Mouse (Mus musculus) cerebellum, adult 8-10 months (tissue): ENCODE results near the gene Wnt7b.

Experiments used
- DNase-seq: peaks from one replicate; pipeline ENCODE4 v3.0.0; 2022

Gene Wnt7b

DNA sequence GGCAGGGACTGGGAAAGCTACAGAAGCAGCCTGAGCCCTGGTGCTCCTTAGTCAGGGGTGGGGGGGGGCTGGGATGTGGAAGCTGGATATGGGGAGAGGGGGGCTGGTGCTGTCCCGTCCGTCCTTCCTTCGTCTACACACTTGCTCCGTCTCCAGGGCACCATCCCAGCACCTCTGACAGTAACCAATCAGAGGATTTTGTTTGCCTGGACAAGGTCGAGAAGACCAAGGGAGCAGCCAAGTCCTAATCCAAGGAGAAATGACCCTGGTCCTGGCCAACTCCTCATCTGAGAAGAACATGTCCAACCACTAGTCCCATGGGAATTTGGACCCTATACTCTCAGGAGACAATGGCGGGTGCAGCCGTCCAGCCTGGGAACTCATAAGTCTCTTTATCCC is 18.4 kb upstream of the Wnt7b start:
- DNase-seq = no peak

DNA sequence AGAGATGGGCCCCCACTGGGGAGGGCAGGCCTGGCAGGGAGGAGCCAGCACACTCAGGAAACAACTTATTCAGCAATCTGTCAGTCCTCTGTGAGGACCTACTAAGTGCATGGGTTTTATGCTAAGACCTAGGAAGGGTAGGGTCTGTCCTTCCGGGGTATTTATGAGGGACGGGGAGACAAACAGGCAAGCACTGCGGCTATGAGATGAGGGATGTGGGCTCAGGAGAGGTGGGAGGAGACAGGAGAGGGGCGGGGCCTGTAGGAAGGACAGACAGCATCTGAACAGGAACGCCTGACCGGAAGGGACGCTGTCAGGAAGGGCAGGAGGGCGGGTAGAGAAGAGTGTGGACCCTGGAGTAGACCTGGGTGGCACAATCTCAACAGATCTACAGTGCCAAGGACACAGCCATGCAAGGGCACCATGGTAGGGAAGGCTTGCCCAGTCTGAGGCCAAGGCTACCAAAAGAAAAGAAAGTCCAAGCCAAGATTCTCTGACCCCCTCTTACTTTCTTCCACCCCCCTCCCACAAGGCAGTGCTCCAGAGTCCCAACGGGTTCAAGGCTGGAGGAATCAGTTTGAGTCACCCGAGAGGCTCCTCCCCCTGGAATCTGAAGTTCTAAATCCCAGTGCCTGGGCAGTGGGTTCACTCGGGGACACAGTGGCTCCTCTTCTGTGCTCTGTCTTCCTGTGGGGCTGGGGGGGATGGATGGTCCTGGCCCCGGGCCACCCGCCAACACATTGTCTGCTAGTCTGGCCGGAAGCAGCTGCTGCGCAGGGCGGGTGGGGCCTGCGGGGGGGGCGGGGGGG is 17.8 kb upstream of the Wnt7b start:
- DNase-seq = no peak

DNA sequence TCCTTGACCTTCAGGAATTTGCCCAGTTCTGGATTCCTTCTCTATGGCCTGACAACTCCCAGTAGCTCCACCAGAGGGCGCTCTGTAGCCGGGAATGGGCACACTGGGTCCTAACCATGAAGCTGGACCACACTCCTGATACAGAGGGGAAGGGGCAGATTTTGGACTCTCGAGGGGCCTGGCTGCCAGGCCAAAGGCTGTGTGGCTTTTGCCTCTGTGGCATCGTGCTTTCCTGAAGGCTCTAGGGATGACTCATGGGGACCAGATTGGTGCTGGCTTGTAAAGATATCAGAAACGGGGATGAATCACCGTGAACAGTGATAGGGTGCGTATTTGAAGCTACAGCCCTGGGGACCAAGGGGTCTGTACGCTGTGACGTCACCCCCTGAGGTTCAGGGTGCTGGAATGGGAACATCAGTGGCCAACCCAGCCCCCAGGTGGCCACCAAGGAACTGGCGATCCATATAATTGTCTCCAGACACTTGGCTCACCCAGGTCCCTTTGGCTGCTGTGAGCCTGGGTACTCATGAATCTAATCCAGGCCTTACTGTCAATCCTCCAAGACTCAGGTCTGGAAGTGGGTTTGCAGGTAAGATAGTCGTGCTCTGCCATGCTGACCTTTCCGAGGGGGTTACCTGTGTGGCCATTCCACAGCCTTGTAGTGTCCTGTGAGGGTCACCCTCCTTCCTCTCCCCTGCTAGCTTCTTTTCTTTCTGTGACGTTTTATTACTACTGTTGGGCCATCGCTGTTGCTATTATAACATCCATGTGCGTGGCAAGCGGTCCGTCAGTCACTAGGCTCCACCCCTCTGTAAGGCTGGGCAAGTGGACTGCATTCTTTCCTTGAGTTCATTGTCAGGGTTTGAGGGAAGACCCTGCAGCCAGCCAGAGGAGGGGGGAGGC is 17.0 kb upstream of the Wnt7b start:
- peak; percentile 85 for DNase-seq

DNA sequence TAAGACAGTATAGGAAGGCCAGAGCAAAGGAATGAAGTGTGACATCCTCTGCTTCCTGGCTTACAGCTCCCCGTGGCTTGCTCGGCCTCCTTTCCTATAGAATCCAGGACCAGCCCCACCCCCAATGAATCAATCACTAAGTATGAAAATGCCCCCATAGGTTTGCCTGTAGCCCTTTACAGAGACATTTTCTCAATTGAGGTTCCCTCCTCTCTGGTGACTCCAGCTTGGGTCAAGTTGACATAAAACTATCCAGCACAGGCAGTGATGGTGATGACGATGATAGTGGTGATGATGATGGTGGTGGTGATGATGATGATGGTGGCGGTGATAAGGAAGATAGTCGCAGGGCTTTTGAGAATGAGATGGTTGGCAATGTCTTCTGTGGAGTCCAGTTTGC is 16.2 kb upstream of the Wnt7b start:
- no peak for DNase-seq

DNA sequence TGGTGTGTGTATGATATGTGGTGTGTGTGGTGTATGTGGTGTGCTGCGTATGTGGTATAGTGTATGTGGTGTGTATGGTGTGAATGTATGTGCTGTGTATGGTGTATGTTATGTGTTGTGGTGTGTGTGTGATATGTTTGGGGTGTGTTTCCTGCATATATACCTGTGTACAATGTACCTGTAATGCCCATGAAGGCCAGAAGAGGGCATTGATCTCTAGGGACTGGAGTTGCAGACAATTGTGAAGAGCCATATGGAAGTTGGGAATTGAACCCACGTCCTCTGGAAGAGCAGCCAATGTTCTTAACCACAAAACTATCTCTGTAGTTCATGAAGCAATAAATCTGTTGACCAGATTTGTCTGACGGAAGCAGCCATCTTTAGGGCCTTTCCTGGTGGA is 15.1 kb upstream of the Wnt7b start:
- no peak for DNase-seq

DNA sequence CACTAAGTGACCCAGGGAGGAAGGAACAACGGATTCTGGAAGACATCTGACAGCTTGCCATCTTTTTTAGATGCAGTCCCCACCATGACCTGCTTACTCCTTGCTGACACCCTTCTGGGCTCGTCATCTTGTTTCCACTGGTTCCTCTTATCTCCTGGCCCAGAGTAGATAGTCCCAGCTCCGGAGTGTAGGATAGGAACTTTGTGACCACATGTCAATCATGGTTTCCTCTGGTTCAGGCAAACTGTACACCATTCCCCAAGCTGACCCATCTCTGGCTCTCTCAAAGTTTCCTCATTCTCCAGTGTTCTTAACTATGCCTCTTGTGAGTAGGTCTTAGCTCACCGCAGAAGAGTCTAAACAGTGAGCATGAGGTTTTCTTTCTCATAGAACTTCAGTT is 10.4 kb upstream of the Wnt7b start:
- no peak for DNase-seq

DNA sequence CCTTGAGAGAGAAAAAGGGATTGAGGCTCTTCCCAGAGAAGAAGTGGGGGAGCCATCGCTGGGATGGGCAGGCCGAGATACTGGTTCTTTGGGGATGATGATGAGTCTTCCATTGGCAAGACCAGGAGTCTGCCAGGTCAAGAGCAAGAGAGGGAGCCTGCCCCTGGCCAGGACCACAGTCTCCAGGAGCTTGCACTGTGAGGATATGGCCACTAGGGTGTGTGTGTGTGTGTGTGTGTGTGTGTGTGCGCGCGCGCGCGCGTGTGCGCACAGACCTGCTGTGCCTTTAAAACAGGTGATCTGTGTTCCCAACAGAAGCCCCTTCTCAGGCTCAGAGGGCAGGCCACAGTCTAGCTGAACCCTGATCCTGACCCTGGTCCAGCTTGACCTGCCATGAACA is 8.6 kb upstream of the Wnt7b start:
- DNase-seq = no peak

DNA sequence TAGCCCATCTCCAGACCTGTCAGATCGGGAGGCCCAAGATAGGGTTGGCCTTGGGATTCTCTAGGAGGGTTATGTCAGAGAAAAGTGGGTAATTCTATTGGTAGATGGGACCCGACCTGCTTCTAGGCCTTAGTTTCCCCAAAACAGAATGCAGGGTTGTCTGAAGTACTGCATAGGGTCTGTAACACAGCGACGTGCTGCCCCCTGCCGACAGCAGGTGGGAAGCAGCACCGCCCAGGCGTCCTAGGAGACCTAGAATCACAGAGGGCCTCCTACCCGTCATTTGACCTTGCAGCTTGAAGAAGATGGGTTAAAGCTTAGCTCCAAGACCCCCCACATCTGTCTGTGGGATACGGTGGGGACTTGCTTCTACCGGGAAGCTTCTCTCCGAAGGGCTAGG is 1.2 kb upstream of the Wnt7b start:
- DNase-seq = peak; percentile 61

DNA sequence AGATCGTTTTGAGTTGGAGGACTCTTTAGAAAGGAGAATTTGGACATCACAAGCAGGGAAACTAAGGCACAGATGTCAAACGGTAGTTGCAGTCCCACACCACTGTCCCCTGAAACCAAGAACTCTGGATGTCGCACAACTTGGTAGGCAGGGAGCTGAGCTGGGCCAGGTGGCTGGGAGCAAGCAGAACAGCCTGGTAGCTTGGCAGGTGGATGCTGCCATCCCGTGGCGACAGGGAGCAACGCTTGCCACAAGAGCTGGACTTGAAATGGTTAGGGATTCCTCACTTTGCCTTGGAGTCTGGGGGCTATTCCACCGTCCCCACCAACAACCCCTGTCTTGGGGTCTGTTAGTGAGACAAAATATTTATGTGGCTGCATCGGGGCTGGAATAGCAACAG is 751 bp upstream of the Wnt7b start:
- peak; percentile 80 for DNase-seq

DNA sequence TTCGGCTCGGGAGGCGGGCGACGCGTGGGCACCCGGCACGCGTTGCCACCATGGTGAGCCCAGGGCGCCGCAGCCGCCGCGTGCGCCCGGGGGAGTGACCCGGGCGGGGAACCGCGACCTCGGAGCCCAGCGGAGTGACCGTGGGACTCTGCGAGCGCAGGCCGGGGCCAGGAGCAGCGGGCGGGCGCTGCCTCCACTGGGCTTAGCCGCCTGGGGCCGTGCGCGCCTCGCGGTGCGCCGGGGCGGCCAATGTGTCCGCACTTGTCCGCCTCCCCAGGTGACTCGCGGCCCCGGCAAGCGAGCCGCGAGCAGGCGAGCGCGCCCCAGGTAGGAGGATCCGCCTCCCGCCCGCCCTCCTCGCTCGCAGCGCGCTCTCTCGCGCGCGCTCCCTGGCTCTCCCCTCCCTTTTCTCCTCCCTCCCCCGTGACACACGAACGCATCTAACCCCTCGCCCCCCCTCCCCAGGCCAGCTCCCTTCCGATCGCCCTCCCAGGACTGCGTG is 659 bp downstream of the Wnt7b start:
- no peak for DNase-seq

DNA sequence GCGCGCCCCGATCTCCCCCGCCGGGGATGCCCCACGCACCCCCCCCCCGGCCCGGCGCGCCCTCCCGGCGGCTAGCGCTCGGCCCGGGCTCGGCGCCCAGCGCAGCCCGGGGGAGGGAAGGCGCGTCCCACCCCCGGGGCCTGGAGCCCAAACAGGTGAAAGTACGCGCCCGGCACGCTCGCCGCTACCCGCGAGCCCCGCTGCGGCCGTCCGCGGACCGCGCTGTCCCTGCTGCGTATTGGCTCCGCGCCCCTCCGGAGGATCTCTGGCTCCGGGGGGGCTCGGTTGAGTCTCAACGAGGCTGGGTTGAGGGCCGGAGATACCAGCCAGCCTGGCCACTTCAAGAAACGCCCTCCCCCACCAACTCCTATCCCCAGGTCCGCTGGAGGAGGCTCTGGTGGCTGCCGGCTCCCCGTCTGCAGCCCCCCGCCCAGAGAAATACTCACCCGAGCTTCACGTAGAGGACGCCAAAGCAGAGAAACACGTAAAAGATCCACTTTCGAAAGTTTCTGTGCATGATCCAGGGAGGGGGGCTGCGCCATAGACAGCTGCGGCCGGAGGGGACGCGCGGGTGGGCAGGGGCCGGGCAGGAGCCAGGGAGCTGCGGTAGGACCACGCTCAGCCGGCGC is 1.2 kb downstream of the Wnt7b start:
- no peak for DNase-seq

DNA sequence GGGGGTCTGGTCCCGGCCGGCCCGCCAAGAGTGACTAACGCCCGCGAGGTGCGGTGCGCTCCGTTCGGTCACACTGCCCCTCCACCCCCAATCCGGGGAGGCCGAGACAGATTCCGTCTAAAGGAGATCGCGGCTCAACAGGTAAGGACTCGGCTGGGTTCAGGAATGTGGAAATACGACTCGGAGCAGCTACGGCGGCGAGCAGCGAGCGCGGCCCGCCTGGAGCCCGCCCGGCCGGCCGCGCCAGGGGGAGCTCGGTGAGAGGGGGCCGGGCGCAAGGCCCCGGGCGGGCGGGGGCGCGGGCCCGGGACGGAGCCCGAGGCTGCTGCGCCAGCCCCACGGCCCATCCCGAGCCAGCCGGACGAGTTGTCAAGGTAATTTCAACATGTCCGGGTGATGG is 1.8 kb downstream of the Wnt7b start:
- no peak for DNase-seq

DNA sequence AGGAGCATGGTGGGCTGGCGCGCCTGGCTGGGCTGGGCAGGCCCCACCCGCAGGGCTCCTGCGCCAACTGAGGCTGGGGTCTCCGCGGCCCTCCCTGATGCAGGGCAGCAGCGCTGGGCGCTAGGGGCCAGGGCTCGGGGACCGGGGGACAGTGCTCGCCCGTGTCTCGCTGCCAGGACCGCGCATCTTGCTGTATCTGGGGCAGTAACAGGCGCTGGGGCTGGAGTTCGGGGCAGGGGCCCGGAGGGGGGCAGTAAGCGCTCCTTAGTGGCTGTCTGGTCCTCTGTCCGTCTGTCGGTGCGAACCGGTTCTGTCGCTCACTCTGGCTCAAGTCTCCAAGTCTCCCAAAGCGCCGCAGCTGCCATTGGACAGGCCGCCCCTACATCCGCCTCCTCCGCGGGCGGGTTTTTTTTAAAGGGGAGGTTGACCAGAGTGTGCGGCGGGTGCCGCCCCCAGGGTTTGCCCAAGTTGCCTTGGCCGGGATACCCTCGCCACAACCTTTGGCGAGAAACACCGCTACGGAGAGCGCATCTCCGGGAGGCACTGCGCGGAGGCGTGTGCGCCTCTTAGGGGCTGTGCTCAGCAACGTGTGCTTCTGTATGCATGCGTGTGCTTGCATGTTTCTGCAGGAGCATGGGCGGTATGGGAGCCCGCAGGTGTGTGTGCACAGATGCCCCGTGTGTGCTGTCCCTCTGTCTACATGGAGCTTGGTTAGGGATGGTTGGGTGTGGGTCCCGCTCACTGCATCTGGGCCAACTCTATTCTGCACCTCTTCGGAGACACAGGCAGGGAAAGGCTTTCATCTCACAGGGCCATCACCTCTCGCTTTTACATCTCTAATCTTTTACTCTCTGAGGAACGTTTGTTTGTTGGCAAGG is 4.5 kb downstream of the Wnt7b start:
- DNase-seq = no peak

DNA sequence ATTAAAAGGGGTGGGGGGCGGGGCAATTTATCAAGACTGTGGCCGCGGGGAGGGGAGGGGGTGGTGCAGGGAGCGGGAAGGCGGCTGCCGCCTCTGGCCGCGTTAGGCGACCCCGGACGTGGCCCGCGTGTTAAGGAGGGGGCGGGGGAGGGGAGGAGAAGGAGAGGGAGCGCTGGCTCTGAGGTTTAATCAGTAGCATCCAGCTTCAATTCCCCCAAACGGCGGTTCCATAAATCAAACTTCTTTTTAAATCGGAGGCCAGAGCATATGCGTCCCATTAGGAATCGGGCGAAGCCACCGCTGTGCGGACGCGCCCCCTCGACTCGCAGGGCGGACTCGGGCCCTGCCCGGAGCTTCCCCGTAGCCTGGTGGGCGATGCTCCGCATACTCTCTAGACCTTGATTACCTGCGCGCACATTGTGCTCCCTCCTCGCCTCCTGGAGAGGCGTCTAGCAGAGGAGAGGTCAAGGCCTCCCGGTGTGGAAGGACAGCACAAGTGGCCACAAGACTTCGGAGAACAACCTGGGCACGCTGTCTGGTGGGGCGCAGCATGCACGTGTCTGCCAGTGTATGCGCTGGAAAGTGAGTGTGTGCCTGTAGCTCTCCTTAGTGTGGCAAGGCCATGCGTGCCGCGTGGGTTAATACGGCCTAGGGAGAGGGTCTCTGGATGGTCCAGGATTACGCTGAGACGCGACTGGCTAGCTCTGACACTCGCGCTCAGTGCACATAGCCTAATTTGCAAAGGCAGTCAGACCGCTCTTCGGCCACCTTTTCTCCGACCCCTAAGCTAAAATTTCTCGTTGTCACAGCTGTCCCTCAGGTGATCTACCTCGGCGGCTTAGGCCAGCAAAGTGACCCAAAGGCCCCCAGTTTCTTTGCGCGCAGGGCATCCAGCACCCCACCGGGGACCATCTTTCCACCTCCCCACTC is 5.5 kb downstream of the Wnt7b start:
- DNase-seq = no peak

DNA sequence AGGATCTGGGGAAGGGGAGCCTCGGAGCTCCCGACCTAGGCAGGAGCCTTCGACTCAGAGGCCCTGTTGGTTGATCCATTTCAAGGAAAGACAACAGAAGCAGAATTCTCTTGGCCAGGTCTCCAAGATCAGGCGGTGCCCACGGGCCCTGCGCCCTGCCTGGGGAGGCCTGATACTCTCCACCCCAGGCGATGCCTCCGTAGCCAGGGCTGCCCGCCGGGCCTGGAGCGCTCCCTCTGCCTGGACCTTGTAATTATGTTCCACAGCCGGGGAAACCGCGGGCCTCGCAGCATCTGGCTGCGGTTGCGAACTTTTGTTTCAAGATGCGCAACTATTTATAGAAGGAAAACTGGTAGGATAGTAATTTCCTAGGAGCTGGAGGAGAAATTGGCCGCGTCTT is 6.2 kb downstream of the Wnt7b start:
- DNase-seq = no peak

DNA sequence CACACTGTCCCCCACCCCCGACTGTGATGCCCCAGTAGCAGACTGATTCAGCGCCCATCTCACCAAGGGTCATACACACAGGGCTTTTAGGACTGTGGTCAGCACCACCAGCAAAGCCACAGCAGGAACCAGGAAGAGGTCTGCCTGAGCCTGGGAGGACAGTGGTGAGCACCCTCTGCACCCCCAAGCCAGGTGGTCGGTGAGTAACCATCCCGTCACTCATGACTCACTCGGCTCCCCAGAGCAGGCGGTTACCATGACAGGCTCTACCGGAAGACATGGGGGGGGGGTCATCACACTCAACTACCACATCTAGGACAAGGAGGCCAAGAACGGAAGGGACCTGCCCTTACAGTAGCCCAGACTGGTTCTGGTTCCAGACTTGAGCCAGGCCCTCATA is 7.7 kb downstream of the Wnt7b start:
- DNase-seq = no peak

DNA sequence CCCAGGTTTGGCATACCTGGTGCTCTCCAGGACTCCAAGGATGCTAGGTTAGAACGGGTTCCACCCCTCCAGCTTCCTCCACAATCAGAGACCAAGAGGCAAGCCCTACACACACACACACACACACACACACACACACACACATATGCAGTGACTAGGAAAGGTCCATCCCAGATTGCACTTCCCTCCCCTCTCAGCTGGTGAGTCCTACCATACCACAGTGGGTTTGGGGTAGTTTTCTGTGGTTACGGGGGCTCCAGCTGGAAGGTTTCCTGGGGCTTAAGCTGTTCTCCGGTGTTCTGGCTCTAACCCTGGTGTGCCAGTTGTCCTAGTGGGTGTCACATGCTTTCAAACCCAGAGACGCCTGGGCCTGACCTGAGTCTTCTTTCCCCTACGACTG is 8.2 kb downstream of the Wnt7b start:
- no peak for DNase-seq

DNA sequence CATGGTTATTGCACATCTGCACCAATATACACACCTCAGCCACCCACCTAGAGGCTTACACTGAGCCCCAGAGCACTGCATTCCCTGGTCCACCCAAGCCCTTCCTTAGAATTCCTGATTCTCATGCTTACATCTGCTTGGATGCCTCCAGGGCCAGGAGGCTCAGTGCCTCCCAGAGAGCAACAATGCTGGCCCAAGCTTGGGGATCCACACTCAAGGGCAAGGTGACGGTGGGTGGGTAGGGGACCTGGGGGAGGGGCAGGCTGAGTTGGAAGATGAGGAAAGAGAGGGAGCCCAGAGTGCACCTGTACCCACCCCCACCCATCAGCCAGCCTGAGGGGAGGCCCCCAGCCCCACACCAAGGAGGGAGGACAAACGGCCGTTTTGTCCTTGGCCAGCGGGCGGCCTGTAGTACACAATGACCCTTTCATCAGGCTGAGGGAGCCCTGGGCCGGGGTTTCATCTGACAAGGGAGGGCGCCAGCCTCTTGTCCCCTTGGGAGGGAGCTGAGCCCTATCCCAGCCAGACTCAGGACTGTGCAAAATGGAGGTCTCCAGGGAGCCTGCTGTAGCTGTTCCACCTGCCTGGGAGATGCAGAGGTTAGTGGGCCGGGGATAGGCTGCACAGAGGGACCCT is 9.5 kb downstream of the Wnt7b start:
- no peak for DNase-seq

DNA sequence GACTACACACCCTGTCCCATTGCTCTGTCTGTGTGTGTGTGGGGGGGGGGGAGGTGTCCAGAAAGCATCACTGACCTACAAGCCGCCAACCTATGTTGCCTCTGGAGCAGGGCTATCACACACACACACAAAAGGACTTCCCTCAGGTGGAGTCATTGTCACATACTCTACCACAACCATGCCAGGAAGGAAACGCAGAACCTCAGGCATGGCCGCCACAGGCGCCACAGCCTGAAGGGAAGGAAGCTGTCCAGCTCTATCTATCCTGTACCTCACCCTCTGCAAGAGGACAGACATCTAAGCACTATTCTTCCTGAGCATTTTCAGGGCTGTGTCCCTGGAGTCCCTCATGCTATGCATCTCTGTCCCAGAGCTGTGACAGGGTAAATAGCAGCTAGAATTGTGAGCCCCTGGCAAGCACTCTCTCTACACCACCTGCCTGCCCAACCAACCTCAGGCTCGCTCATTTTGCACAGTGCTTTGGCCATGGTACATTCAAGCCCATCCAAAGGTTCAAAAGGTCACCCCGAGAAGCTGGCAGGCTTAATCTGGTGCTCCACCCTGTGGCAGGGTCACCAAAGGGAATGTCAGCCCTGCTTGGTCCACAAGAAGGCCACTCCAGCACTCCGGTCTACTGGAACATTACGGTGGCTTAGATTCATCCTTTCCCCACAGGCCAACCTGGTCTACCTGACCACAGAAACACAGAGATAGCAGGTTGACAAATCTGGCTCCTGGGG is 12.1 kb downstream of the Wnt7b start:
- DNase-seq = no peak

DNA sequence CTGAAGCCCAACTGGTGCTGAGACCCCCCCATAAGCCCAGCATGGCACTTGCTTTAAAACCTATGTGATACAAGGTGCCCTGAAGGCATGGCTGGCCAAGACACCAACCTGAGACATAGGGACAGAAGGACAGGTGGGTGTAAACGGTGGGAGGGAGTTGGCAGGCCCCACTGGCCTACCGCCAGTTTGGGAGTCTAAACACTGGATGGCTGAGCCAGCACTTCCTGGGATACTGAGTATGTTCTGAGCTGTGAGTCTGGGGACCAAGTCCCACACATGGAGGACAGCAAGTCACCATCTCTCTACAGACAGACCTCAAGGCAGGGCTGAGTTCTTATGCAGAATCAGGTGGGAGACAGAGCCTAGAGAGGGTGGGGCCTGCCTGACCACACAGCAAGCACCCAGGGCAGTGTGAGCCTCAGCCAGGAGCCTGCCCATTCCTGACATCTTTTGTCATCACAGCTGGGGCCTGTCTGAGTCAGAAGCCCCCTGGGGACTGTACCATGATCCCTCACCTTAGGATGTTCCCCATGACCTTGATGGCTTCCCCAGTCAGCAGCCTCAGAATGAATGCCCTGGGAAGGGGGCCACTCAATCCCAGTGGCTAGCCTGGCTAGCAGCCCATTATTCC is 13.0 kb downstream of the Wnt7b start:
- no peak for DNase-seq
